Mouse (Mus musculus): ENCODE data around the gene Zbtb8b. TPM values are rescaled to one million over a fixed set of nuclear protein-coding genes. Genes with fewer than 3 reads are reported as not detected.

The Zbtb8b gene
- total RNA-seq, 4 experiments from 2014 or later: 3.4 to 4.6 (median 4.0) TPM

GRCm38 (mm10) chr4:129376961-129377545, 63.6 kb downstream of the Zbtb8b start:
- DNase-seq (ENCODE audit: low spot score in 2 of 2): peak in 1 of 2 experiments; percentile 10

- DNase-seq (ENCODE audit: low spot score in 2 of 2): no peak
These were observed 64.8 kb downstream of the Zbtb8b start for GRCm38 (mm10) chr4:129375821-129376220.

Other genes with a start within 250 kb of the Zbtb8b start
- gene C77080, start 179.4 kb downstream of the Zbtb8b start, total RNA-seq (2022): 10 to 100 TPM; 10.1 to 12.6 (median 11.4) TPM
- 1 to 10 TPM in 3 of 4 experiments, under 1 TPM in 1; 0.63 to 2.2 (median 1.1) TPM for gene Sync, start 153.2 kb downstream of the Zbtb8b start, total RNA-seq (2022)
- gene Rbbp4, start 105.5 kb downstream of the Zbtb8b start, total RNA-seq (2022): 100 to 1,000 TPM; 114 to 129 (median 116) TPM
- 10 to 100 TPM; 30.7 to 32.4 (median 31.6) TPM for gene Zbtb8os, start 105.2 kb downstream of the Zbtb8b start, total RNA-seq (2022)
- gene Zbtb8a, start 62.7 kb downstream of the Zbtb8b start, total RNA-seq (2022): 1 to 10 TPM; 2.5 to 4.5 (median 2.9) TPM
- gene Bsdc1, start 20.7 kb upstream of the Zbtb8b start, total RNA-seq (2022): 10 to 100 TPM; 57.4 to 64.9 (median 62.5) TPM
- under 1 TPM in 3 of 4 experiments, not detected in 1; 0.25 to 0.29 (median 0.25) TPM for gene Tssk3, start 50.2 kb upstream of the Zbtb8b start, total RNA-seq (2022)
- not detected for gene Fam229a, start 50.3 kb upstream of the Zbtb8b start, total RNA-seq (2022)
- 10 to 100 TPM; 55.9 to 79.7 (median 68.7) TPM for gene Marcksl1, start 72.7 kb upstream of the Zbtb8b start, total RNA-seq (2022)
- 10 to 100 TPM; 37.7 to 48.1 (median 44.5) TPM for gene Hdac1, start 101.9 kb upstream of the Zbtb8b start, total RNA-seq (2022)
- gene Lck, start 132.8 kb upstream of the Zbtb8b start, total RNA-seq (2022): 1 to 10 TPM; 2.4 to 4.7 (median 3.6) TPM
- gene Fam167b, start 137.7 kb upstream of the Zbtb8b start, total RNA-seq (2022): 1 to 10 TPM in 2 of 4 experiments, under 1 TPM in 1, not detected in 1; 0.70 to 2.4 (median 2.3) TPM
- gene Eif3i, start 159.8 kb upstream of the Zbtb8b start, total RNA-seq (2022): 100 to 1,000 TPM; 119 to 128 (median 123) TPM
- 10 to 100 TPM; 77.3 to 91.3 (median 84.6) TPM for gene Tmem234, start 159.8 kb upstream of the Zbtb8b start, total RNA-seq (2022)
- 1 to 10 TPM; 4.0 to 7.9 (median 5.9) TPM for gene Dcdc2b, start 173.4 kb upstream of the Zbtb8b start, total RNA-seq (2022)
- gene Iqcc, start 178.2 kb upstream of the Zbtb8b start, total RNA-seq (2022): 10 to 100 TPM; 27.9 to 42.5 (median 36.0) TPM
- gene Ccdc28b, start 183.1 kb upstream of the Zbtb8b start, total RNA-seq (2022): 10 to 100 TPM; 59.2 to 67.4 (median 62.1) TPM
- gene Txlna, start 200.2 kb upstream of the Zbtb8b start, total RNA-seq (2022): 10 to 100 TPM; 42.1 to 46.3 (median 44.6) TPM
- gene Kpna6, start 231.9 kb upstream of the Zbtb8b start, total RNA-seq (2022): 100 to 1,000 TPM in 2 of 4 experiments, 10 to 100 TPM in 2; 80.9 to 108 (median 97.7) TPM